Mouse (Mus musculus) myocyte (in vitro differentiated cells): ENCODE results near the gene Wnk4. TPM values are rescaled to one million over a fixed set of nuclear protein-coding genes. Genes with fewer than 3 reads are reported as not detected.

Source experiments
- H3K27me3 ChIP-seq: one replicate; pipeline ENCODE4 v1.6.1; 2011; ENCODE audit not compliant: control insufficient read depth, insufficient read depth, insufficient read length
- H3K36me3 ChIP-seq: one replicate; pipeline ENCODE4 v1.6.1; 2011; ENCODE audit not compliant: control insufficient read depth, insufficient read depth
- H3K4me2 ChIP-seq: one replicate; pipeline ENCODE4 v1.6.1; 2011; ENCODE audit warnings: low read depth, control low read depth
- H3K4me3 ChIP-seq: one replicate; pipeline ENCODE4 v1.5.1; 2011; ENCODE audit warnings: mild to moderate bottlenecking, control low read depth, moderate library complexity
- H3K79me2 ChIP-seq: one replicate; pipeline ENCODE4 v1.6.1; 2011; ENCODE audit not compliant: control insufficient read depth, insufficient read depth
- H3ac ChIP-seq: one replicate; pipeline ENCODE4 v1.6.1; 2011; ENCODE audit not compliant: control insufficient read depth, insufficient read length
- CEBPB ChIP-seq: IDR thresholded peaks from 2 replicates; pipeline ENCODE4 v1.6.1; 2011; ENCODE audit warnings: mild to moderate bottlenecking, moderate library complexity; ENCODE audit not compliant: poor library complexity, insufficient read depth, severe bottlenecking
- E2F4 ChIP-seq: IDR thresholded peaks from one replicate; pipeline ENCODE4 v1.6.1; 2011; ENCODE audit warnings: mild to moderate bottlenecking, control low read depth, moderate library complexity; ENCODE audit not compliant: insufficient read depth
- MAX ChIP-seq: IDR thresholded peaks from one replicate; pipeline ENCODE4 v1.6.1; 2011; ENCODE audit warnings: low read depth, mild to moderate bottlenecking, control low read depth
- MYOD1 ChIP-seq, 3 experiments: IDR thresholded peaks; one replicate each; pipeline ENCODE4 v1.6.1; 2011; ENCODE audit warnings: control low read depth in 2 of 3, low read depth in 2 of 3, mild to moderate bottlenecking in 2 of 3, moderate library complexity in 1 of 3; ENCODE audit not compliant: insufficient read length in 2 of 3, control insufficient read depth in 1 of 3
- MYOG ChIP-seq, 3 experiments: IDR thresholded peaks; one replicate each; pipeline ENCODE4 v1.6.1; 2011; ENCODE audit warnings: control low read depth in 2 of 3, low read depth in 2 of 3, mild to moderate bottlenecking in 2 of 3; ENCODE audit not compliant: insufficient read length in 2 of 3, control insufficient read depth in 1 of 3, insufficient read depth in 1 of 3
- POLR2A ChIP-seq: IDR thresholded peaks from one replicate; pipeline ENCODE4 v1.6.1; 2011; ENCODE audit warnings: low read depth, mild to moderate bottlenecking, control low read depth, moderate library complexity; ENCODE audit not compliant: insufficient read length
- POLR2AphosphoS2 ChIP-seq: IDR thresholded peaks from one replicate; pipeline ENCODE4 v1.6.1; 2011; ENCODE audit warnings: low read depth, control low read depth; ENCODE audit not compliant: insufficient read length
- REST ChIP-seq: IDR thresholded peaks from one replicate; pipeline ENCODE4 v1.6.1; 2011; ENCODE audit warnings: mild to moderate bottlenecking, control low read depth, moderate library complexity; ENCODE audit not compliant: insufficient read depth, insufficient read length
- SRF ChIP-seq: IDR thresholded peaks from one replicate; pipeline ENCODE4 v1.6.1; 2011; ENCODE audit warnings: low read depth; ENCODE audit not compliant: control insufficient read depth, insufficient read length
- TCF12 ChIP-seq: IDR thresholded peaks from one replicate; pipeline ENCODE4 v1.6.1; 2011; ENCODE audit warnings: mild to moderate bottlenecking, control low read depth; ENCODE audit not compliant: poor library complexity, insufficient read depth, severe bottlenecking
- TCF3 ChIP-seq: IDR thresholded peaks from one replicate; pipeline ENCODE4 v1.6.1; 2011; ENCODE audit warnings: low read depth, control low read depth; ENCODE audit not compliant: insufficient read length
- USF1 ChIP-seq: IDR thresholded peaks from one replicate; pipeline ENCODE4 v1.6.1; 2011; ENCODE audit warnings: low read depth, mild to moderate bottlenecking, control low read depth, moderate library complexity
- polyA plus RNA-seq: library from polyadenylated mRNA; unstranded; fragments of >200 nt; fragmentation: generic; extraction: Trizol; gene quantifications from one replicate; pipeline ENCODE4 v1.2.1, GENCODE M21; 2012; ENCODE audit warnings: missing spikeins

Gene Wnk4
- polyA plus RNA-seq, 1 experiment = 0.19 TPM

- TF ChIP-seq CEBPB = no peak
- no peak for TF ChIP-seq MYOG (IDR thresholded peaks at IDR 0.05; ENCODE audit: control insufficient read depth in 1 of 3, insufficient read depth in 1 of 3, insufficient read length in 2 of 3, low read depth in 2 of 3)
- TF ChIP-seq POLR2A = no peak
- TF ChIP-seq POLR2AphosphoS2 = no peak
- no peak for TF ChIP-seq MYOD1 (IDR thresholded peaks at IDR 0.05; ENCODE audit: control insufficient read depth in 1 of 3, insufficient read length in 2 of 3, low read depth in 2 of 3)
- no peak for TF ChIP-seq SRF
- no peak for TF ChIP-seq TCF12
- no peak for TF ChIP-seq E2F4
- TF ChIP-seq MAX = no peak
- TF ChIP-seq REST = no peak
- no peak for TF ChIP-seq TCF3
- TF ChIP-seq USF1 = no peak
- peaks cover 42% of the 10 kb centered on the region for H3K27me3 ChIP-seq
- no peaks in the 10 kb centered on the region for H3K79me2 ChIP-seq
Measured at GRCm38 (mm10) chr11:101260826-101261380, 536 bp downstream of the Wnk4 start.

GRCm38 (mm10) chr11:101262272-101262967 lies 2.1 kb downstream of the Wnk4 start:
- Histone ChIP-seq H3K4me2 (no peak overlapping the region), H3K27me3 (peaks cover 42% of the 10 kb centered on the region), H3K36me3 (no peaks in the 10 kb centered on the region), H3K79me2 (no peaks in the 10 kb centered on the region), H3ac (no peak overlapping the region), H3K4me3 (no peak overlapping the region)
- TF ChIP-seq POLR2AphosphoS2 (no peak), POLR2A (no peak)

More at GRCm38 (mm10) chr11:101260826-101261380, 536 bp downstream of the Wnk4 start:
- no peak overlapping the region for H3ac ChIP-seq
- H3K4me3 ChIP-seq = no peak overlapping the region
- H3K4me2 ChIP-seq = peak overlapping the region; percentile 70
- H3K36me3 ChIP-seq = no peaks in the 10 kb centered on the region

GRCm38 (mm10) chr11:101263138-101263988 lies 3.0 kb downstream of the Wnk4 start:
- no peaks in the 10 kb centered on the region for H3K36me3 ChIP-seq
- H3K4me3 ChIP-seq = no peak overlapping the region
- TF ChIP-seq CEBPB = no peak
- no peak for TF ChIP-seq POLR2AphosphoS2
- TF ChIP-seq TCF3 = no peak
- no peak for TF ChIP-seq MYOD1 (IDR thresholded peaks at IDR 0.05; ENCODE audit: control insufficient read depth in 1 of 3, insufficient read length in 2 of 3, low read depth in 2 of 3)
- H3K27me3 ChIP-seq = peaks cover 42% of the 10 kb centered on the region
- H3K79me2 ChIP-seq = no peaks in the 10 kb centered on the region
- no peak overlapping the region for H3K4me2 ChIP-seq
- H3ac ChIP-seq = no peak overlapping the region

GRCm38 (mm10) chr11:101263989-101264280 lies 3.6 kb downstream of the Wnk4 start:
- Histone ChIP-seq H3K79me2 (no peaks in the 10 kb centered on the region), H3K36me3 (no peaks in the 10 kb centered on the region), H3K4me3 (no peak overlapping the region), H3K27me3 (peaks cover 45% of the 10 kb centered on the region), H3ac (no peak overlapping the region), H3K4me2 (no peak overlapping the region)
- TF ChIP-seq CEBPB = no peak
- no peak for TF ChIP-seq TCF3
- no peak for TF ChIP-seq MYOD1 (IDR thresholded peaks at IDR 0.05; ENCODE audit: control insufficient read depth in 1 of 3, insufficient read length in 2 of 3, low read depth in 2 of 3)
- TF ChIP-seq E2F4 = no peak
- no peak for TF ChIP-seq MAX
- no peak for TF ChIP-seq POLR2AphosphoS2
- TF ChIP-seq USF1 = no peak
- no peak for TF ChIP-seq REST
- TF ChIP-seq MYOG (IDR thresholded peaks at IDR 0.05; ENCODE audit: control insufficient read depth in 1 of 3, insufficient read depth in 1 of 3, insufficient read length in 2 of 3, low read depth in 2 of 3) = no peak
- TF ChIP-seq SRF = no peak
- no peak for TF ChIP-seq TCF12
- no peak for TF ChIP-seq POLR2A
